Mouse (Mus musculus) CH12.LX (cell line): ENCODE measurements around the gene Mtx1. TPM values are rescaled to one million over a fixed set of nuclear protein-coding genes. Genes with fewer than 3 reads are reported as not detected.

Experiments used
- DNase-seq: peaks from one replicate; pipeline ENCODE4 v3.0.0-alpha.2; 2013; ENCODE audit errors: extremely low read depth
- H3K27ac ChIP-seq: 2 replicates; pipeline ENCODE4 v1.5.1; 2012; ENCODE audit warnings: low read depth, mild to moderate bottlenecking, control low read depth, moderate library complexity; ENCODE audit not compliant: insufficient read depth
- H3K27me3 ChIP-seq: replicated peaks from 2 replicates; pipeline ENCODE3; 2012; ENCODE audit warnings: inconsistent platforms
- H3K36me3 ChIP-seq, 2 experiments: replicated peaks in 1 of 2; 2 replicates each; pipeline versions ENCODE3 to v1.6.1; 2012; ENCODE audit warnings: inconsistent platforms in 1 of 2, low read length in 1 of 2, mild to moderate bottlenecking in 1 of 2, mixed read lengths in 1 of 2, moderate library complexity in 1 of 2; ENCODE audit not compliant: control insufficient read depth in 1 of 2, insufficient read depth in 1 of 2
- H3K4me1 ChIP-seq, 2 experiments: 2 replicates each; pipeline ENCODE4 v1.6.1; 2012; ENCODE audit warnings: inconsistent platforms in 1 of 2, moderate library complexity in 1 of 2; ENCODE audit not compliant: insufficient read depth in 2 of 2, control insufficient read depth in 1 of 2
- H3K4me2 ChIP-seq: 2 replicates; pipeline ENCODE4 v1.6.1; 2012; ENCODE audit warnings: low read depth, mild to moderate bottlenecking, control low read depth; ENCODE audit not compliant: poor library complexity, insufficient read depth, severe bottlenecking
- H3K4me3 ChIP-seq, 3 experiments: fragments of 150-350 bp in 1 of 3; sonication (generic) in 1 of 3; replicated peaks in 1 of 3; 2 replicates each; pipeline versions ENCODE3 to v1.5.1; 2011 to 2012; ENCODE audit warnings: low read depth in 2 of 3, low read length in 2 of 3, mild to moderate bottlenecking in 2 of 3, moderate library complexity in 2 of 3, control low read depth in 1 of 3, improper control_type of control experiment in 1 of 3, inconsistent platforms in 1 of 3, mixed read lengths in 1 of 3; ENCODE audit not compliant: poor library complexity in 1 of 3
- H3K79me2 ChIP-seq: replicated peaks from 2 replicates; pipeline ENCODE4 v1.6.1; 2012; ENCODE audit warnings: mild to moderate bottlenecking, moderate library complexity; ENCODE audit not compliant: control insufficient read depth, poor library complexity, insufficient read depth, severe bottlenecking; ENCODE audit errors: extremely low read depth
- H3K9ac ChIP-seq: 2 replicates; pipeline ENCODE4 v1.6.1; 2012; ENCODE audit warnings: low read depth, mild to moderate bottlenecking, control low read depth, moderate library complexity; ENCODE audit not compliant: insufficient read depth
- H3K9me3 ChIP-seq: replicated peaks from 2 replicates; pipeline ENCODE3; 2012; ENCODE audit warnings: low read length, inconsistent platforms, mixed read lengths
- CTCF ChIP-seq, 2 experiments: IDR thresholded peaks in 1 of 2; conservative IDR thresholded peaks in 1 of 2; 2 replicates each; pipeline ENCODE4 v1.5.1; 2011 to 2012; ENCODE audit warnings: low read depth in 2 of 2, low read length in 2 of 2, improper control_type of control experiment in 1 of 2, inconsistent platforms in 1 of 2, mild to moderate bottlenecking in 1 of 2, moderate library complexity in 1 of 2
- EP300 ChIP-seq: IDR thresholded peaks from 2 replicates; pipeline ENCODE4 v1.6.1; 2011; ENCODE audit warnings: low read length, improper control_type of control experiment
- GABPA ChIP-seq: IDR thresholded peaks from 2 replicates; pipeline ENCODE4 v1.6.1; 2012; ENCODE audit warnings: low read depth, low read length, improper control_type of control experiment, inconsistent platforms; ENCODE audit not compliant: insufficient replicate concordance
- IRF4 ChIP-seq: IDR thresholded peaks from 2 replicates; pipeline ENCODE4 v1.6.1; 2014; ENCODE audit warnings: low read depth, mild to moderate bottlenecking, inconsistent platforms, low read length, improper control_type of control experiment
- MAX ChIP-seq: IDR thresholded peaks from 2 replicates; pipeline ENCODE4 v1.6.1; 2011; ENCODE audit warnings: low read length, improper control_type of control experiment
- PAX5 ChIP-seq: IDR thresholded peaks from 2 replicates; pipeline ENCODE4 v1.6.1; 2012; ENCODE audit warnings: low read length, inconsistent platforms, mixed read lengths
- POLR2A ChIP-seq: IDR thresholded peaks from 2 replicates; pipeline ENCODE4 v1.6.1; 2011; ENCODE audit warnings: low read depth, mild to moderate bottlenecking, improper control_type of control experiment, low read length
- POLR2AphosphoS2 ChIP-seq: IDR thresholded peaks from 2 replicates; pipeline ENCODE4 v1.6.1; 2011; ENCODE audit warnings: low read depth, low read length, improper control_type of control experiment
- RAD21 ChIP-seq: IDR thresholded peaks from 2 replicates; pipeline ENCODE4 v1.6.1; 2011; ENCODE audit warnings: low read depth, mild to moderate bottlenecking, low read length, improper control_type of control experiment, moderate library complexity
- RCOR1 ChIP-seq: conservative IDR thresholded peaks from 2 replicates; pipeline ENCODE4 v1.6.1; 2012; ENCODE audit warnings: low read depth, mild to moderate bottlenecking, inconsistent platforms, low read length, improper control_type of control experiment
- TCF12 ChIP-seq: IDR thresholded peaks from 2 replicates; pipeline ENCODE4 v1.6.1; 2014; ENCODE audit warnings: low read depth, mild to moderate bottlenecking, inconsistent platforms, low read length, improper control_type of control experiment
- USF1 ChIP-seq: IDR thresholded peaks from 2 replicates; pipeline ENCODE4 v1.6.1; 2014; ENCODE audit warnings: low read depth, mild to moderate bottlenecking, inconsistent platforms, low read length, improper control_type of control experiment
- USF2 ChIP-seq: conservative IDR thresholded peaks from 2 replicates; pipeline ENCODE4 v1.6.1; 2011; ENCODE audit warnings: low read depth, low read length, improper control_type of control experiment
- ZC3H11A ChIP-seq: IDR thresholded peaks from 2 replicates; pipeline ENCODE4 v1.6.1; 2012; ENCODE audit warnings: low read depth, mild to moderate bottlenecking, inconsistent platforms, low read length, improper control_type of control experiment
- ZNF384 ChIP-seq: IDR thresholded peaks from 2 replicates; pipeline ENCODE4 v1.6.1; 2012; ENCODE audit warnings: low read depth, low read length, improper control_type of control experiment, inconsistent platforms
- dilution Hi-C: fragments of 300-500 bp; cut with MboI; formaldehyde crosslinking; loops from 2 replicates; pipeline ENCODE4 v1.14.3; 2020; ENCODE audit warnings: low sequenced_read_pairs; ENCODE audit not compliant: extremely low pct_unique_long_range_greater_than_20kb, extremely low pct_ligation_motif_present
- in situ Hi-C: fragments of 300-500 bp; cut with MboI; formaldehyde crosslinking; loops from 3 replicates; pipeline ENCODE4 v1.14.3; 2019; ENCODE audit warnings: low sequenced_read_pairs, low pct_ligation_motif_present, low pct_unique_long_range_greater_than_20kb, mixed read lengths
- polyA plus RNA-seq: library from polyadenylated mRNA; unstranded; fragments of >175 nt; gene quantifications from 2 replicates; pipeline ENCODE4 v1.2.1, GENCODE M21; 2012; ENCODE audit warnings: low read depth; ENCODE audit not compliant: insufficient read length
- total RNA-seq, 2 experiments: library from RNA; depleted of rRNA; stranded (reverse); fragments of 300-350 nt in 1 of 2; fragments of >200 nt in 1 of 2; gene quantifications; 2 replicates each; pipeline ENCODE4 v1.2.3; 2012 to 2014

Mtx1 gene
- total and polyA plus RNA-seq, 3 experiments: 162 to 299 (median 205) TPM

DNA sequence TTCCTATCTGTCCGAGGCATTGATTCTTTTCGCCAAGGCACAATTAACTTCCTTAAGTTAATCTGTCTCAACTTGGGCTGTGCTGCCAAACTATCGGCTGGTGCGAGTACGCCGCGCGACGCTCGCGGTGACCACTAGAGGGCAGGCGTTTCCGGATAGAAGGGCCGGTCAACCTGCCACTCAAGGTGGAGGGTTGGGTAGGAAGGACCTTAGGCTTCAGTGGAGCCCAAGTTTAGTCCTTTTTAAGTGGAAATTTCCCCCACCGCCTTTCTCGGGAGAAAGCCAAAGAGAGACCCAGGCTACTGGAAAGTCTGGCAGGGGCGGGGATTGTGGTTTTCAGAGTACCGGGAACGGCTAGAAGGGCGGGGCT is 1.3 kb upstream of the Mtx1 start (continued):
- peak; percentile 33; the same call in 1 of the 2 replicates for TF ChIP-seq IRF4
- TF ChIP-seq, all 38 proteins: peak for 15

DNA sequence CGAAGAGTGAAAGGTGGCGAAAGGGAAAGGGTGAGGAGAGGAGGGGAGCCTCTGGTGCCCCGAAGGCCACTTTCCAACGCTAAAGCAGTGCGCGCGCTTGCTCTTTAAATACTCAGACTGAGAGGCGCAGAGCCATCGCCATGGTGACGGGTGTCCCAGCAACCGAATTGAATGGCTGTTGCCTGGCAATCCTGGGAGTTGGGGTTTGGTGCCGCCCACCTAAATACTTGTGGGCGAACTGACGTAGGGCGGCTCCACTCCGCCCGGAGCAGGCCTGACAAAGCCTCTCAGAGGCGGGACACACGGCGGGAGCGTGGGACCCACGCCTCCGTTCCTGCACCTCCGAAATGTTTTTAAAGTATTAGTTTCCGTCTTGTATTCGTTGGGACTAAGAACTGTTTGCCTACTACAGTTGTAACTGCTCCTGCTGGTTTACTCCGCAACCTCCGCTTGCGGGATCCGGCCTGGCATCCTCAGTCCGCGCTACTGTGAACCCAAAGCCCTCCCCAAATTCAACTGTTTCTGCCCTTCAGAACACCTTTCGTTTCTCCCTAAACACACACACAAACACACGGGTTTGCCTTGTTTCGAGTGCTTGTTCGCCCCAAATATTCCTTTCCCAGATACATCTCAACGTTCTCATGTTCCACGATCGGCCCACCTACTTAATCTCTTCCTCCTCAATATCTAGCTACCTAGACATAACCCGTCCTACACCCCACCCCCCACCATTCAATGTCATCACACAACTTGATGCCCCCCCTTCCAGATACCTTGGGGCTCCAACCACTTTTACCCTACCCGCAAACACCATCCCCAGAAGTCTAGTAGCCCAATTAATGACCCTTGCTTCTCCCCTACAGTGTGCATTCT is 655 bp upstream of the Mtx1 start:
- Histone ChIP-seq H3K4me3 (peak overlapping the region in 1 of 3 experiments; percentile 43), H3K9ac (no peak overlapping the region), H3K36me3 (peaks cover 0 to 21% of the 10 kb centered on the region in 2 experiments), H3K4me2 (peak overlapping the region; percentile 7; the same call in 1 of the 2 replicates), H3K27ac (no peak overlapping the region), H3K79me2 (no peaks in the 10 kb centered on the region), H3K4me1 (peaks cover 9 to 34% of the 10 kb centered on the region in 2 experiments), H3K27me3 (no peaks in the 10 kb centered on the region), H3K9me3 (no peaks in the 10 kb centered on the region)
- TF ChIP-seq ZC3H11A (no peak), PAX5 (no peak), EP300 (no peak), USF2 (no peak), CTCF (conservative IDR thresholded peaks at IDR 0.05 in 1 of 2, IDR thresholded peaks at IDR 0.05 in 1 of 2; ENCODE audit: low read depth in 2 of 2, low read length in 2 of 2) (no peak), IRF4 (no peak)
- DNase-seq: no peak
- in situ Hi-C loops: no loop called here
- dilution Hi-C loops: no loop called here

DNA sequence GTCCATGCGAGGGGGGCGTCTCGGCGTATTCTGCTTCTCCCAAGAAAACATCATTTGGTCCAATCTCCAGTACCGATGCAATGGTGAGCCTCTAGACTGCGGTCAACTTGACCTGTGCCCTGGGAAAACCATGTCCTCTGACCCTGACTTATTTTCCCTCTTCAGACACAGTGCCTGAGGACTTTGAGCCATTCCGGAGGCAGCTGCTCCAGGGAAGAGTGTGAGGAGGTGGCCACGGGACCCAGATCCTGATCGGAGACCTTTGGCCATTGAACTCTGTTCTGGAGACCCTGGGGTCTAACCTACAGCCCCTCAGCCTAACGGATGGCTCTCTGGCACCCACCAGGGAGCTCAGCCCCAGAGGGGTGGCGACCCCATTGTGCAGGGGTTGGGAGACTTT is 527 bp downstream of the Mtx1 start:
- H3K4me2 ChIP-seq: no peak overlapping the region

DNA sequence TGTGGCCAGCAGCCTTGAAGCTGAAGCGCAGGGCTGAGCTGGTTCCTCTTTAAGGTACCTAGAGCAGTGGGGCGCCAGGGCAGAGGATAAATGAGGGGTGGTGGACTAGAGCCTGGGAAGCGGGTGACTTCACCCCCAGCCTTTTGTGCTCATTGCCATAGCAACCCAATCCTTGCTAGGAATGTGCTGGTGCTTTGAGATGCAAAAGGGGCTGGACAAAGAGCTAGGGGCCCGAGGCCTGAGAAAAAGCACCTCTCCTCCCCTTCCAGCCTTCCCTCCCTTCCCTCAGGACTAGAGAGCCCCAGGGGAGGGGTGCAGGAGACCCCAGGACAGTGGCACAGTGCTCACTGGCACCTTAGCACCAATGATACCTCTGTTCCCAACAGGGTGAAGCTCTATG is 970 bp downstream of the Mtx1 start:
- in situ Hi-C loops: no loop called here
- H3K9me3 ChIP-seq: no peaks in the 10 kb centered on the region
- H3K4me3 ChIP-seq: no peak overlapping the region
- DNase-seq: no peak
- no peaks in the 10 kb centered on the region for H3K79me2 ChIP-seq
- H3K36me3 ChIP-seq: peaks cover 0 to 24% of the 10 kb centered on the region in 2 experiments
- H3K4me1 ChIP-seq: peaks cover 2 to 18% of the 10 kb centered on the region in 2 experiments; a peak in 3 of 4 replicates
- dilution Hi-C loops: no loop called here
- TF ChIP-seq PAX5: no peak
- no peak for TF ChIP-seq CTCF (conservative IDR thresholded peaks at IDR 0.05 in 1 of 2, IDR thresholded peaks at IDR 0.05 in 1 of 2; ENCODE audit: low read depth in 2 of 2, low read length in 2 of 2)
- no peak for TF ChIP-seq USF1
- TF ChIP-seq MAX: no peak
- no peak for TF ChIP-seq ZNF384
- TF ChIP-seq GABPA: no peak
- TF ChIP-seq POLR2AphosphoS2: no peak
- TF ChIP-seq RAD21: no peak
- no peak for TF ChIP-seq IRF4
- TF ChIP-seq, all 38 proteins: peak for 0
- H3K27ac ChIP-seq: no peak overlapping the region
- H3K4me2 ChIP-seq: no peak overlapping the region
- no peak overlapping the region for H3K9ac ChIP-seq
- H3K27me3 ChIP-seq: no peaks in the 10 kb centered on the region

More for the DNA sequence above, 527 bp downstream of the Mtx1 start:
- no peak for DNase-seq
- Histone ChIP-seq H3K36me3 (peaks cover 0 to 22% of the 10 kb centered on the region in 2 experiments), H3K9me3 (no peaks in the 10 kb centered on the region), H3K4me1 (peaks cover 3 to 22% of the 10 kb centered on the region in 2 experiments), H3K27me3 (no peaks in the 10 kb centered on the region), H3K79me2 (no peaks in the 10 kb centered on the region), H3K9ac (no peak overlapping the region), H3K27ac (no peak overlapping the region), H3K4me3 (no peak overlapping the region)
- in situ Hi-C loops (no loop called here), dilution Hi-C loops (no loop called here)
- TF ChIP-seq POLR2A (no peak), PAX5 (no peak), TCF12 (no peak), RCOR1 (no peak), IRF4 (no peak), USF1 (no peak), EP300 (no peak)
